Mouse (Mus musculus) thymus, postnatal 4 days (tissue): ENCODE data around the gene Wwp2.

Experiments used
- DNase-seq: peaks from one replicate; pipeline ENCODE4 v3.0.0; 2021

Wwp2 gene

GRCm38 (mm10) chr8:107571486-107572135, 135.4 kb downstream of the Wwp2 start:
- no peak for DNase-seq

DNA sequence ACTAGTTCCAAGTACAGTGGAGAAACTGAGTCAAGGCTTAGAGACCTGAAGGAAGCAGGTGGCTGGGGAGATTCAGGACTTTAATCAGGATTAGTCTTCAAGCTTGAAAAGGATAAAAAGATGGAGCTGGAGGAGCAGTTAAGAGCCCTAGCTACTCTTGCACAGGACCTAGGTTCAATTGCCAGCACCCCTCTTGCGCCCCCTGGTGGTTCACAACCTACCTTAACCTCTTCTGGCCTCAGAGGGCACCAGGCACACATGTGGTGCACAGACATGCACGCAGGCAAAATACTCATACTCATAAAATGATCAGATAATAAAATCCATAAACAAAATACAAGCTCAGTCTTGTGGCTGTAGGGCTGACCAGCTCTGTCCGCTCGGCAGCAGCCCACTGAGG, 136.3 kb downstream of the Wwp2 start:
- peak; percentile 90 for DNase-seq

GRCm38 (mm10) chr8:107574771-107575170, 138.6 kb downstream of the Wwp2 start:
- DNase-seq = no peak

DNA sequence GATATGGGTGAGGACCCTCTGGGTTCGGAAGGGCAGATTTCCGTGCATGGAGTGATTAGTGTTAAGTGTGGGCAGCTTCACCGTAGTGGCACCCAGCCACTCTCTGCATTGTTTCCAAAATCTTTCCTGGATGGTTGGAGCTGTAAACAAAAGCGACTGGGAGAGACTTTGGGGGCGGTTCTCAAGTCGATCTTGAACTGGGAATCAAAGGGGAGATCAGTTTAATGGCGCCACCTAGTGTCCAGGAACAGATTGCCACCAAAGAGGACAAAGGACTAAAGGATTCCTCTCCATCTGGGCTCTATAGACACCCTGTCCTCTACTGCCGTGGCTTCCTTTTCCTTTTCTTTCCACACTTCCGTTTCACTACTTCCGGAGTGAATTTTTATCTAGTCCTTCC, 140.5 kb downstream of the Wwp2 start:
- DNase-seq = peak; percentile 82

- no peak for DNase-seq
Observed at GRCm38 (mm10) chr8:107577640-107578039, 141.5 kb downstream of the Wwp2 start.

DNA sequence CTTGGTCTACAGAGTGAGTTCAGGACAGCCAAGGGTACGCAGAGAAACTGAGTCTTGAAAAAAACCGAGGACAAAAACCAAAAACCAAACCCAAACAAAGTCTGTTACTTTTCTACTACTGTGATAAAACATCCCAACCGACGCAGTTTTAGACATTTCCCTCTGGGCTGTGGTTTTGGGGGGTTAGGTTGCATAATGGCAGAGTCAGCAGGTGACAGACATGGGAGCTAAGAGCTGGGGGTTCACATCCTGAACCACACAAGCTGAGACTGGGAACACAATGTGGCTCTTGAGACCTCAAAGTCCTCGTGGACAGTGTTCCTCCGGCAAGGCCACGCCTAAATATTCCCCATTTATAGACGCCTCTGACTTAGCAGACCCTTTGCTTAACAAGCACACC, 142.0 kb downstream of the Wwp2 start:
- DNase-seq = no peak

DNA sequence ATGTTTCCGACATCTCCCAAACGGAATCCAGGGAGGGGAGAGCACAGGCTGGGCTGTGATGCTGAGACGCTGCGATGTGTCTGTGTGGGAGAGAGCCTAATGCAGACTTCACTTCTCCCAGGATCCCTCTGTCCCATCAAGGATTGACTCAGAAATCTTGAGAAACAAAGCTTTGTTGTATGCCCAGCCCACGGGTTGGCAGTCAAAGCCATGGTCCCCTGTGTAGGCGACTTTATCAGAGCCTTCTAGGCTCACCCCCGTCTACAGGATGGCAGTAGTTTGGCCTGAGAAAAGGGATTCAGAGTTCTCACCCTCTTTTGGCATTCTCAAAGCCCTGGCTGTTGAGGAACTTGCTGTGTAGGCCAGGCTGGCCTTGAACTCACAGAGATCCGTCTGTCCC, 142.4 kb downstream of the Wwp2 start:
- no peak for DNase-seq

DNA sequence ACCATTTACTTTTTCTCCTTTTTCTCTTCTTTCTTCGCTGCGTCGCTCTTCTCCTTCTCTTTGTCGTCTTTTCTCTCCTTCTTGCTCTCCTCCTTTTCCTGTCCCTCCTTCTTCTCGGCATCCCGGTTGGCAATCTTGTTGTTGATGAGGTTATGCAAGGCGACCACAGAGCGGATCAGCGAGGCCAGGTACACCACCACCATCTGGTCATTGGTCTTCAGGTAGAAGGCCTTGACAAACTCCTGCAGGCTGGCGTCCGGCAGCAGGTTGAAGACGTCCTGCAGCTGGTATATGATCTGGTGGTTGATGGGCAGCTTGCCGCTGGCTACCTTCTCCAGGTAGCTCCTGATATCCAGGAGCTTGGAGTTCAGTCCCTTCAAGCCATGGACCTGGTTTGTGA, 144.7 kb downstream of the Wwp2 start:
- no peak for DNase-seq

GRCm38 (mm10) chr8:107581536-107581935, 145.4 kb downstream of the Wwp2 start:
- DNase-seq = no peak

GRCm38 (mm10) chr8:107582136-107582535, 146.0 kb downstream of the Wwp2 start:
- no peak for DNase-seq

GRCm38 (mm10) chr8:107587429-107587994, 151.3 kb downstream of the Wwp2 start:
- DNase-seq = no peak

DNA sequence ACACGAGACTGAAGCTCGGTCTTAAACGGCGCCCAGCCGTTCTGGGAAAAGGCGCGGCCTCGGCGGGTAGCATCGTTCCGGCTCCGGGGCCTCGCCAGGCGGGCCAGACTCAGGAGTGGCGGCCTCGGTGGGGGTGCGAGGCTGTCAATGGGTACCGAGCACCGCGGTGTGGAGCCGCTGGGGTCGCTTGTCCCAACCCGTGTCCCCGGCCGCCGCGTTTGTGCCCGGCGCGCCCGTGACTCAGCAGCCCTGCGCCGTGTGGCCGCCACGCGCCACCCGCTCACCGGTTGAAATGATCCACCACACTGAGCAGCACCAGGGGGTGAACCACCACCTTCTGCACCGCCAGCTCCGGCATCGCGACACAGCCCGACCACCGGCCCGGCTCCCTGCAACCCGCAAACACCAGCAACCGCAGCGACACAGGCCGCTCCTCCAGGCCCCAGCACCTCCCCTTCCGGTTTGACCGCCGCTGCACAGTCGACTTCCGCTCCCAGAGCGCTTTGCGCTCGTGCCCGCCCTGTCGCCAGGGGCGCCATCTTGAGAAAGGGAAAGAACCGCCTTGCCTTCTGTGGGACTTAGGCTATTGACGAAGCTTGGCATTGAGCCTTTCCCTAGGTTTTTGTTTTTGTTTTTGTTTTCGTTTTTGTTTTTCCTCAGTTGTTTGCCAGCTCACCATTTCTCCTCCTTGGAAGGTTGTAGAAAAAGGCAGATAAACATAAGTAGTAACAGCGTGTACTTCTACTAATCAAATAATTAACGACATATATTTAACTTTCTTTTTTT, 152.0 kb downstream of the Wwp2 start, which contains the start of gene Psmd7:
Psmd7 (minus strand) TSS at position 470 of the 786 bp plus-strand sequence.
- DNase-seq = peak; percentile 95

DNA sequence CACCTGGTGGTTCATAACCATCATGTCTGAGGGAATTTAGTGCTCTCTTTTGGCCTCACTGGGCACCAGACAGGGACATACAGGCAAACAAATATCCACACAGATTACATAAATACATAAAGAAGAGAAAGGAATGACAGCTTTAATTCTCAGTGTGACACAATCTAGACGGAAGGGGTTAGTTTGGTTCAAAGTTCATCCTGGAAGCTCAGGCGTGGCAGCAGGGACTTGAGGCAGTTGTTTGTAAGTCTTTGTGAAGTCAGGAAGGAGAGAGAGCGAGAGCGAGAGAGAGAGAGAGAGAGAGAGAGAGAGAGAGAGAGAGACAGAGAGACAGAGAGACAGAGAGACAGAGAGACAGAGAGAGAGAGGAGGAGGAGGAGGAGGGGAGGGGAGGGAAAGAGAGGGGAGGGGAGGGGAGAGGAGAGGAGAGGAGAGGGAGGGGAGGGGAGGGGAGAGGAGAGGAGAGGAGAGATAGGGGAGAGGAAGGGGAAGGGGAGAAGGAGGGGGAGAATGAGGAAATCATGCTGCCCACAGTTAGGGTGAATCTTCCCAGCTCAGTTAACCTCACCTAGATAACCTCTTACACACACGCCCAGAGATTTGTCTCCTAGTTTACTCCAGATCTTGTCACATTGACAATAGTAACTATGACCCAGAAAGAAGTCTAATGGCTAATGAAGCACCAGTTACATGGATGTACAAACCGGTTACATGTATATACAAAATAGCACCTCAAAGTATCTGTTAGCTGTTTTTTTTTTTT, 158.0 kb downstream of the Wwp2 start:
- DNase-seq = no peak

DNA sequence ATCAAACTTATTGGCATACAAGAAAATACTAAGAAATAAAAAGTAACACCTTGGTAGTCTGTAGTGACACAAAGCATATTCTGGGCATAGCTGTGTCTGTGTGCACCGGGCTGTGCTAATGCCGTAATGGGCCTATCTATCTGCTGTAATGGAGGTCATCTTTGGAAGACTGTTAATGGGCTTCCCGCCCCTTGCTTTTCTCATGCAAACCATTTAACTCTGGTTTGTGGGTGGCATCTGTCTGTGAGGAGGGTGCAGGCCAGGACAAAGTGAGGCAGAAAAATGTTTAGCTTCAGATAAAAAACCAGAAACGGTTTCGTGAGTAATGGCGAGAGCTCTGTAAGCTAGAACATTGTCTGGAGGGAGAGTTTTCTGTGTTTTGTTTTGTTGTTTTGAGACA, 158.7 kb downstream of the Wwp2 start:
- DNase-seq = no peak

DNA sequence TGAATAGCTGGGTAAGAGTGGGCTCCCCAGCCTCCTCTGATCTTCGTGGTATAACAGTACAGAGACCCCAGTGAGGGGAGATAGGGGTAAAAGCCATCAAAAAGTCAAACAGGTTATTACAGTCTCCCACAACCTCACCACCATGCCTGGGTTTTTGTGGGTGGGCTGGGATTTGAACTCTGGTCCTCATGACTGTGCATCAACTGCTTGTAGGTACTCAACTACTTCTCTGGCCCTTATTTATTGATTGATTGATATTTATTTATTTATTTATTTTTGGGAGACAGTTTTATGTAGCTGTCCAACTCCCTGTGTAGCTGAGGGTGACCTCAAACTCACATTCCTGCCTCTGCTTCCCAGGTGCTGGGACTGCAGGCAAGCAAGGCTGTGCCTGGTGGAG, 161.6 kb downstream of the Wwp2 start:
- no peak for DNase-seq

- no peak for DNase-seq
Observed at GRCm38 (mm10) chr8:107599691-107600090, 163.5 kb downstream of the Wwp2 start.

- DNase-seq = peak; percentile 81
Observed at GRCm38 (mm10) chr8:107603026-107603425, 166.9 kb downstream of the Wwp2 start.
